ENCODE assay signal across 30 mouse cellular contexts in genomic region chr5:107014146-107014545, GRCm38 (mm10). TPM values are rescaled to one million over a fixed set of nuclear protein-coding genes. Genes with fewer than 3 reads are reported as not detected.
A peak's percentile ranks its signal among the peaks of the same experiment; 100 is the strongest.
DNase-seq lines count a peak whose midpoint lies in the region; ATAC-seq lines count a peak whose summit lies in the region.
"Had no signal": no experiment of that assay in that cellular context is flagged by ENCODE, and none has a peak within 500 bp of the region (broad histone marks: within the 10 kb centered on the region; RNA-seq: fewer than 3 reads in every experiment).

No protein-coding gene starts in this region.

- no peak overlapping the region for H3K4me3 ChIP-seq in kidney, embryonic 14.5 days (ENCODE audit: low read length)
- H3K4me3 ChIP-seq in kidney, embryonic 15.5 days (replicated peaks), result no peak overlapping the region
- no peak overlapping the region for H3K4me3 ChIP-seq in lung, embryonic 15.5 days
- H3K4me3 ChIP-seq in limb, embryonic 11.5 days (ENCODE audit: low read depth, low read length), result no peak overlapping the region
- H3K4me3 ChIP-seq: embryonic facial prominence, embryonic 13.5 days; hindbrain, embryonic 13.5 days; limb, embryonic 13.5 days; midbrain, embryonic 10.5 days; myocyte; neural tube, embryonic 12.5 days had no signal

- H3K4me2 ChIP-seq in kidney, embryonic 14.5 days (replicated peaks; ENCODE audit: low read depth, low read length), result no peak overlapping the region
- no peak overlapping the region for H3K4me2 ChIP-seq in kidney, embryonic 15.5 days
- no peak overlapping the region for H3K4me2 ChIP-seq in lung, embryonic 15.5 days
- no peak overlapping the region for H3K4me2 ChIP-seq in limb, embryonic 11.5 days (ENCODE audit: low read depth, severe bottlenecking)
- H3K4me2 ChIP-seq: embryonic facial prominence, embryonic 13.5 days; hindbrain, embryonic 13.5 days; limb, embryonic 13.5 days; neural tube, embryonic 12.5 days had no signal

- no peak overlapping the region for H3K9ac ChIP-seq in kidney, embryonic 14.5 days (ENCODE audit: low read depth, low read length)
- no peak overlapping the region for H3K9ac ChIP-seq in kidney, embryonic 15.5 days
- no peak overlapping the region for H3K9ac ChIP-seq in lung, embryonic 15.5 days
- H3K9ac ChIP-seq in limb, embryonic 11.5 days (ENCODE audit: low read length), result no peak overlapping the region
- H3K9ac ChIP-seq: embryonic facial prominence, embryonic 13.5 days; forebrain, postnatal 0 days; hindbrain, embryonic 13.5 days; limb, embryonic 13.5 days; liver, embryonic 14.5 days; neural tube, embryonic 12.5 days had no signal

- intact Hi-C loops in heart, postnatal 36 days (cut with DNase I), result no loop called here

- peaks cover 19% of the 10 kb centered on the region for H3K4me1 ChIP-seq in kidney, embryonic 14.5 days (ENCODE audit: control insufficient read depth, insufficient read depth, low read length)
- peaks cover 34% of the 10 kb centered on the region for H3K4me1 ChIP-seq in kidney, embryonic 15.5 days
- peaks cover 45% of the 10 kb centered on the region for H3K4me1 ChIP-seq in lung, embryonic 15.5 days
- peaks cover 28% of the 10 kb centered on the region for H3K4me1 ChIP-seq in limb, embryonic 11.5 days (ENCODE audit: control insufficient read depth, insufficient read depth, low read length)

- ATAC-seq in kidney, embryonic 14.5 days (ENCODE audit: low FRiP score, low TSS enrichment), result no peak
- ATAC-seq in kidney, embryonic 15.5 days (replicated peaks; ENCODE audit: low FRiP score), result no peak
- ATAC-seq in lung, embryonic 15.5 days (ENCODE audit: borderline replicate concordance, extremely low read depth, low FRiP score, low TSS enrichment), result no peak
- no peak for ATAC-seq in limb, embryonic 11.5 days (ENCODE audit: insufficient number of reproducible peaks, low FRiP score, low TSS enrichment, low read depth)
- ATAC-seq in inflammation-experienced regulatory T-cells, adult 6 months, result no peak
- ATAC-seq: forebrain, postnatal 0 days; Patski had no signal

- no peaks in the 10 kb centered on the region for H3K36me3 ChIP-seq in kidney, embryonic 14.5 days (ENCODE audit: control insufficient read depth, insufficient read depth, low read length)
- no peaks in the 10 kb centered on the region for H3K36me3 ChIP-seq in kidney, embryonic 15.5 days
- H3K36me3 ChIP-seq in lung, embryonic 15.5 days, result no peaks in the 10 kb centered on the region
- no peaks in the 10 kb centered on the region for H3K36me3 ChIP-seq in limb, embryonic 11.5 days (ENCODE audit: control insufficient read depth, insufficient read depth, low read length)
- H3K36me3 ChIP-seq: embryonic facial prominence, embryonic 13.5 days; hindbrain, embryonic 13.5 days; limb, embryonic 13.5 days; midbrain, embryonic 10.5 days; neural tube, embryonic 12.5 days had no signal

- H3K9me3 ChIP-seq in kidney, embryonic 14.5 days (ENCODE audit: control insufficient read depth, low read length), result no peaks in the 10 kb centered on the region
- no peaks in the 10 kb centered on the region for H3K9me3 ChIP-seq in kidney, embryonic 15.5 days (replicated peaks)
- no peaks in the 10 kb centered on the region for H3K9me3 ChIP-seq in lung, embryonic 15.5 days
- no peaks in the 10 kb centered on the region for H3K9me3 ChIP-seq in limb, embryonic 11.5 days (ENCODE audit: control insufficient read depth, low read length)
- H3K9me3 ChIP-seq: embryonic facial prominence, embryonic 13.5 days; hindbrain, embryonic 13.5 days; limb, embryonic 13.5 days; midbrain, embryonic 10.5 days; neural tube, embryonic 12.5 days had no signal

- peak; percentile 72 for DNase-seq in heart, adult 11 months
- no peak for DNase-seq in heart, postnatal 36 days
- no peak for DNase-seq in lung, adult 18-20 months
- no peak for DNase-seq in limb, embryonic 11.5 days (ENCODE audit: low spot score)
- DNase-seq: adrenal gland, postnatal 10 days; cerebellum, adult 8-10 months; cerebellum, postnatal 36 days; forebrain, postnatal 0 days; gastrocnemius, postnatal 10 days; heart, postnatal 4 days; kidney, adult 18-20 months; kidney, postnatal 14 days; layer of hippocampus, adult 9-11 months; lung, postnatal 14 days; right cerebral cortex, adult 18-20 months; right cerebral cortex, postnatal 4 days; thymus, adult 2 months; thymus, postnatal 36 days had no signal

- 91% methylated on average over 7 of the region's 7 CpGs for whole genome bisulfite sequencing in kidney, embryonic 14.5 days
- WGBS in kidney, embryonic 15.5 days, result 85% methylated on average over 7 of the region's 7 CpGs
- WGBS in lung, embryonic 15.5 days, result 63% methylated on average over 7 of the region's 7 CpGs
- 93% methylated on average over 7 of the region's 7 CpGs for WGBS in limb, embryonic 11.5 days

- no peaks in the 10 kb centered on the region for H3K27me3 ChIP-seq in kidney, embryonic 14.5 days (ENCODE audit: control insufficient read depth, insufficient read depth, low read length)
- no peaks in the 10 kb centered on the region for H3K27me3 ChIP-seq in kidney, embryonic 15.5 days
- H3K27me3 ChIP-seq in lung, embryonic 15.5 days, result no peaks in the 10 kb centered on the region
- H3K27me3 ChIP-seq in limb, embryonic 11.5 days (ENCODE audit: control insufficient read depth, insufficient read depth, low read length), result no peaks in the 10 kb centered on the region
- H3K27me3 ChIP-seq: embryonic facial prominence, embryonic 13.5 days; limb, embryonic 13.5 days; neural tube, embryonic 12.5 days; Patski had no signal

- peak overlapping the region; percentile 59; the same call in 1 of the 2 replicates for H3K27ac ChIP-seq in kidney, embryonic 14.5 days (ENCODE audit: low read depth, low read length)
- H3K27ac ChIP-seq in kidney, embryonic 15.5 days, result no peak overlapping the region
- peak overlapping the region; percentile 77; the same call in 1 of the 2 replicates for H3K27ac ChIP-seq in lung, embryonic 15.5 days
- H3K27ac ChIP-seq in limb, embryonic 11.5 days (replicated peaks; ENCODE audit: low read depth, low read length), result 0 out of 2 replicates have a peak overlapping the region, but pooled peaks have one; percentile 43
- H3K27ac ChIP-seq: embryonic facial prominence, embryonic 13.5 days; hindbrain, embryonic 13.5 days; liver, embryonic 14.5 days; midbrain, embryonic 10.5 days; neural tube, embryonic 12.5 days had no signal

RNA-seq across cellular contexts. Expression of gene Cdc7, which starts 50.0 kb away (rescaled TPM):
- total RNA-seq in heart, postnatal 36 days (2021), result under 1 TPM; 0.39 to 0.60 TPM
- polyA plus RNA-seq in kidney, embryonic 14.5 days (2014; fragmentation: Nextera tagmentation; extraction: Ambion mirVana), result 30.2 and 48.6 TPM in 2 replicates
- polyA plus RNA-seq in kidney, embryonic 15.5 days (2015; fragmentation: Nextera tagmentation; extraction: Ambion mirVana), result 41.7 and 46.5 TPM in 2 replicates
- polyA plus RNA-seq in lung, embryonic 15.5 days (2015; fragmentation: Nextera tagmentation; extraction: Ambion mirVana), result 47.4 and 49.5 TPM in 2 replicates
- polyA plus RNA-seq in limb, embryonic 11.5 days (2014; fragmentation: Nextera tagmentation; extraction: Ambion mirVana), result 63.8 and 76.4 TPM in 2 replicates
- polyA plus RNA-seq in inflammation-experienced regulatory T-cells, adult 6 months (2017; shearing (Covaris generic)), result 10 to 100 TPM; 18.7 to 25.1 (median 22.2) TPM
